Mouse (Mus musculus) skeletal muscle tissue, postnatal 0 days (tissue): ENCODE measurements around the gene Gm49393. TPM values are rescaled to one million over a fixed set of nuclear protein-coding genes. Genes with fewer than 3 reads are reported as not detected.

Experiments used
- polyA plus RNA-seq: library from polyadenylated mRNA; unstranded; fragments of >200 nt; fragmentation: Nextera tagmentation; extraction: Ambion mirVana; gene quantifications from 2 replicates; pipeline ENCODE4 v1.2.1, GENCODE M21; 2015

The Gm49393 gene
- polyA plus RNA-seq: not detected in 2 replicates

DNA sequence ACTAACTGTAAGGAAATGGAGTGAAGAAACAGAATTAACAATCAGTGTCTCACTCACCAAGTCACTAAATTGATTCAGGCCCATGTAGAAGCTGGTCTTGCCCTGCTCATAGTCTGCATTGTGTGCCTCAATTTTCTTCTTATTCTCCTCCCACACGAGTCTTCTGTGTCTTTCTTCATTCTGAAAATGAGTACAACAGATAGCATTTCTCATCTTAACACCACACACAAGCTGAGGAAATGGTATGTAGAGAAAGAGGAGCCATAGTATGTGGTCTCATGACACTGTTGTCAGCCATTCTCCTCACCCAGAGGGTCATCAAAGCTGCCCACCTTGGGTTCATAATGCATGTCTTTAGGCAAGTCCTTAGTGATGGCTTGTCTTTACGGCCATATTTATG lies at the start of gene Gm49393:
Gene Gm49393, minus strand, starts transcription at position 101 of the 400 bp plus-strand sequence.

GRCm38 (mm10) chr13:60941884-60942283 lies 6.5 kb upstream of the Gm49393 start, which contains the start of gene Tpbpa:
Gene Tpbpa (minus strand): TSS chr13:60941984.

DNA sequence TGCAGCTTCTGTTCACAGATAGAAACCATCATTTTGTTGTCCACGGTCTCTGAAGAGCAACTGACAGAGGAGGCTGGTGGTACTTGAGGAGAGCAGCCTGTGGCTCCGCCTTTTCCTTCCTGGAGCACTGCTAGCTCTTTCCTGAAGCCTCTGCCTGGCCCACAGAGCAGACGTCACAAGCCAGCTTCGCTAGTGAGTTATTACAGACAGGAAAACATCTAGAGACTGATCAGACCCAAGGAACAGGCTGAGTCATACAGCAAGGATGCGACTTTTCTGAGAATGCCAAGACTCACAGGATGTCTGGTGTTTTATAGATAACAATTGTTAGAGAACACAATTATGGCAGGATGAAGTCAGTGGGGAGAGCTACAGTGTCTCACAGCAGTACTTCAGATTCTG lies 1.1 kb upstream of the Gm49393 start, which contains the start of the genes Gm49391 and Ctla2a:
Gene Gm49391, minus strand, starts transcription at position 72 of the 402 bp plus-strand sequence.
Gene Ctla2a, minus strand, starts transcription at position 126 of the 402 bp plus-strand sequence.

DNA sequence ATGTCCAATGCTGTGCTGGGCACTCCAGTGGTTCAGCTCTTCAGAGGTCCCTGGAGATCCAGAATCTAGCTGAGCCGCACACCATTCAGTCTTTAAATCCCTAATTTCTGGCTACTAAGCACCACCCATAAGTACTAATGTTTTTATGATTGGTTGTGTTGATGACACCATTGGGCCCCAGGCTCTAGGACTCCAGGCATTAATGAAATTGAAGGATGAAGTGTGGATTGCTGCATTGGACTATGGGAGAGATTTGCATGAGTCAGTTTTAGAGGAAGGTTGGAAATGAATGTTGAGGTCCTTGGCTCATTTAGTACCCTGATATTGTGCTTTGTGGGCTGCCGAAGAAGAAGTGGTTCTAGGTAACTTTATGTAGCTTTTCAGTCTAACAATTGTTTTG lies 30.6 kb downstream of the Gm49393 start, which contains the start of gene Tpbpb:
Gene Tpbpb, minus strand, starts transcription at position 101 of the 400 bp plus-strand sequence.

GRCm38 (mm10) chr13:60897328-60897727 lies 38.1 kb downstream of the Gm49393 start, which contains the start of gene Ctla2b:
Gene Ctla2b (minus strand): TSS chr13:60897447.

DNA sequence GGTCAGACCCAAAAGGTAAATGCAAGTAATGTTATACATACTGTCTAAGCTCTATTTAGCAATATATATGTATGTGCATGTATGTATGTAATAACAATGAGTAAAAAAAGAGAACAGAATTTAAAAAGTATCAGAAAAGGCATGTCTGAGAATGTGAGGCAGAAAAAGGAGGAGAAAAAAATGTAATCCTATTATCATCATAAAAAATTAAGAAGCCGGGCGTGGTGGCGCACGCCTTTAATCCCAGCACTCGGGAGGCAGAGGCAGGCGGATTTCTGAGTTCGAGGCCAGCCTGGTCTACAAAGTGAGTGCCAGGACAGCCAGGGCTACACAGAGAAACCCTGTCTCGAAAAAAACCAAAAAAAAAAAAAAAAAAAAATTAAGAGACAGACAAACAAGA lies 38.6 kb downstream of the Gm49393 start, which contains the start of gene Gm49392:
Gene Gm49392, minus strand, starts transcription at position 101 of the 400 bp plus-strand sequence.

GRCm38 (mm10) chr13:60864281-60864680 lies 71.1 kb downstream of the Gm49393 start, which contains the start of gene 4930486L24Rik:
Gene 4930486L24Rik (minus strand): TSS chr13:60864475.

Other genes starting within 250 kb of the Gm49393 start
- not detected in 2 replicates for gene BC051665, start 149.2 kb downstream of the Gm49393 start, polyA plus RNA-seq
- gene Ctsll3, start 132.7 kb downstream of the Gm49393 start, polyA plus RNA-seq: not detected in 2 replicates
- gene 4930486L24Rik, start 71.1 kb downstream of the Gm49393 start, polyA plus RNA-seq: not detected in 2 replicates
- gene Gm49392, start 38.7 kb downstream of the Gm49393 start, polyA plus RNA-seq: 0.57 and 0.59 TPM in 2 replicates
- 6.8 and 9.2 TPM in 2 replicates for gene Ctla2b, start 38.1 kb downstream of the Gm49393 start, polyA plus RNA-seq
- not detected in 2 replicates for gene Tpbpb, start 30.7 kb downstream of the Gm49393 start, polyA plus RNA-seq
- gene Gm49391, start 981 bp upstream of the Gm49393 start, polyA plus RNA-seq: 2.8 and 3.1 TPM in 2 replicates
- gene Ctla2a, start 1.0 kb upstream of the Gm49393 start, polyA plus RNA-seq: 62.3 and 63.6 TPM in 2 replicates
- not detected in 2 replicates for gene Tpbpa, start 6.4 kb upstream of the Gm49393 start, polyA plus RNA-seq
- 0.71 and 0.95 TPM in 2 replicates for gene Ctsj, start 70.4 kb upstream of the Gm49393 start, polyA plus RNA-seq
- 0.21 TPM in 1 of 2 replicates, not detected in the other for gene Ctsq, start 105.0 kb upstream of the Gm49393 start, polyA plus RNA-seq
- gene Ctsr, start 228.7 kb upstream of the Gm49393 start, polyA plus RNA-seq: not detected in 2 replicates